Mouse (Mus musculus): ENCODE results near the gene Runx3.

The Runx3 gene

GRCm38 (mm10) chr4:135115426-135116170 lies 4.9 kb upstream of the Runx3 start:
- DNase-seq: no peak

- DNase-seq: no peak
Measured at GRCm38 (mm10) chr4:135116391-135116790, 4.1 kb upstream of the Runx3 start.

GRCm38 (mm10) chr4:135117846-135118245 lies 2.6 kb upstream of the Runx3 start:
- DNase-seq: no peak

GRCm38 (mm10) chr4:135118855-135119474 lies 1.5 kb upstream of the Runx3 start:
- DNase-seq: no peak

DNA sequence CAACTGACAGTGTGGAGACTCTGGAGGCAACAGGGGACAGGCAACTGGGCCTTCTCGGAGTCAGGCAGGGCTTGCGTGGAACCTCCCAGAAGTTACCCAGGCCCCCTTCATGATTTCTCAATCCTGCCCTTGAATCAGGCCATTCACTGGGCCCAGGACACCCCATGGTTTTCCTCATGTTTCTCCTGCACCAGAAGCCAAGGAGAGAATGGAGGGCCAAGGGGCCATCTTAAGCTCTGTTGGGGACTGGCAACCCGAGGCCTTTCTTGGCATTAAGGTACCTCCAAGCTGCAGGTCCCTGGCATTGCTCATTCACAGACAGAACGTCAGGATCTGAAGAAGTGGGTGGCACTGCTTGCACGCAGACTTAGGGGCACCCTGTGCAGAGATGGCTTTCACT lies 3.3 kb downstream of the Runx3 start:
- DNase-seq: no peak

DNA sequence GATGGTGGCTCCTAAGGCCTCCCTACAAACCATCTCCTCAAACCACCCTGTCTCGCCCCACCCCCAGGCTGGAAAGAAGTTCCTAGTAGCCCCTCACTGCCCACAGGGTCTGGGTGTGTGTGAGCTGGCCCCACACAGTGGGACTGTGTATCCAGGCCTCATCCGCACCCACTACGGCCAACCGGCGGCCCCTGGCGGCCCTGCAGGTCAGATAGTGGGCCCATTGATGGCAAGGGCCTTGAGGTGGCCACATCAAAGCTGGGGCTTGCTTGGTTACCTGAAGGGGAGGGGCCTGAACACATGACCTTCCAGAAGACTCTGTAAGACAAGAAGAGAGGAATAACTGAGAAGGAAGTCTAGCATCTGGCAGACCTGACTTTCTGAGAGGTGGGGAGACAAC lies 4.3 kb downstream of the Runx3 start:
- no peak for DNase-seq

DNA sequence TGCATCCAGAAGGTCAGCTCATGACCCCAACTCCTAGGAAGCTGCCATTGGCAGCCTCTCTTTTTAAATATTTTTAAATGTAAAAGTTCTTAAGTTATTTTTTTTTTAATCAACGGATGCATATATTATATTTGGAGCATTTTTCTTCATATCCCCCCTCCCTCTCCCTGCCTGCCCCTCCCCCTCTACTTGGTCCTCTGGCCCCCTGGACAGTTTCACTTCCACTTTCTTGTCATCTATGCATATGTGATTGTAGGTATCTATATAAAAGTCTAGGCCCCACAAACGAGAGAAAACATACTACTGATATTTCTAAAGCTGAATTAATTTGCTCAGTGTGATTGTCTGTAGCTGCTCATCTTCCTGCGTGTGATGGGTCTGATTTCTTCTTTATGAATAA lies 4.7 kb downstream of the Runx3 start:
- DNase-seq: no peak

- DNase-seq: no peak
Measured at GRCm38 (mm10) chr4:135126385-135126784, 5.9 kb downstream of the Runx3 start.

DNA sequence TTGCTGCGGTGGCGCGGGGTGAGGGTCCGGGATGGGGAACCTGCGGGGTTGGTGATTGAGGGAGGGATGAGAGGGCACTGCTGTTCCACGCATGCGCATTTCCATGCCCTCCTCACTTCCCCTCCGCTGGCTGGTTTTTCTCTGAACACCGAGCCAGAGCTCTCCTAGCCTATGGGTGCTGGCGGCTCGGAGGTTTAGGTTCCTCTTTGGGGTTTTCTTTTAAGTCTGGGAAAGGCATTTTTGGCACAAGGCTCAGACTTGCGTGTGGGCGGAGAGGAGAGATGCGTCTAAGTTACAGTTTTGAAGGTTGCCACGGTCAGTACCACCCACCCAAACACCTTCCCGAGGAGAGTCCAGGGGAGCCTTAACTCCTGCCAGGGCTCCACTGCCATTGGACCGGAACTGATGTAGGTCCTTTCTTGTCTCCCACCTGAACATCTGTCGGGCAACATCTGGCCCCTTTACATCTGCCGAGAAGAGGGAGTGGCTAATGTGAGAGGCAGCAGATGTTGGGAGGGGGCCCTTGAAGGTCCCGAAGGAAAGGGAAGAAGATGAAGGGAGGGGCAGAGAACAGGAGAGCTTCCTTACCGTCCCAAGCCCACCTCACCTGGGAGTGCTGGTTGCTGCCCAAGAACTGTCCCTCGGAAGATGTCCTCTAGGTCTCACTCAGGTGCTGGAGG lies 8.5 kb downstream of the Runx3 start:
- peak; percentile 93 for DNase-seq

DNA sequence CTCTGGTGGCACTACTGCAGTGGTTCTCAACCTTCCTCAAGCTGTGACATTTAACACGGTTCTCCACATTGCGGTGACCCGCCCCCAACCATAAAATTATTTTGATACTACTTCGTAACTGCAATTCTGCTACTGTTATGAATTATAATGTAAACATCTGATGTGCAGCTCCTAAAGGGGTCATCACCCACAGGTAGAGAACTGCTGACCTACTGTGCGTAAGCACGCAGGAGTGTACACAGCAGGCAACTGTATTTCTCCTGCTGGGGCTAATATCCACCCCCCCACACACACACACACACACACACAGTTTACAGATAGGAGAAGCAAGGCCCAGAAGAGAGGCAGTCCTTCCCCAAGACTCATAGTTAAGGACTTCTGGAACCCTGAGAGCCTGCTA lies 9.7 kb downstream of the Runx3 start:
- DNase-seq: no peak

GRCm38 (mm10) chr4:135131145-135131544 lies 10.7 kb downstream of the Runx3 start:
- DNase-seq: no peak

DNA sequence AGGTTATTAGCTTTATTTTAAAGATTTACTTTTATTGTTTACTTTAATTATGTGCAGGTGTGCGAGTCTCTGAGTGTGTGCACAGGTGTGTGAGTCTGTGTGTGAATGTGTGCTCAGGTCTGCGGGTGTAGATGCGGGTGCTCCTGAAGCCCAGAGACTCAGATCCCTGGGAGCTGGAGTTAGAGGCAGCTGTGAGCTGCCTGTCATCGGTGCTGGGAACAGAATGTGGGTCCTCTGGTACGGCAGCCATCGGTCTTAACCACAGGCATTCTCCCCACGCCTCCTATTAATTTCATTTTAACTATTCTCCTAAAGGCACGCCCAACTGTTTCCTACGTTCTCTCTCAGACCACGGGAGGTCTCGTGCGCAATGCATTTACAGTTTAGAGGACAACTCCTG lies 12.3 kb downstream of the Runx3 start:
- DNase-seq: no peak

DNA sequence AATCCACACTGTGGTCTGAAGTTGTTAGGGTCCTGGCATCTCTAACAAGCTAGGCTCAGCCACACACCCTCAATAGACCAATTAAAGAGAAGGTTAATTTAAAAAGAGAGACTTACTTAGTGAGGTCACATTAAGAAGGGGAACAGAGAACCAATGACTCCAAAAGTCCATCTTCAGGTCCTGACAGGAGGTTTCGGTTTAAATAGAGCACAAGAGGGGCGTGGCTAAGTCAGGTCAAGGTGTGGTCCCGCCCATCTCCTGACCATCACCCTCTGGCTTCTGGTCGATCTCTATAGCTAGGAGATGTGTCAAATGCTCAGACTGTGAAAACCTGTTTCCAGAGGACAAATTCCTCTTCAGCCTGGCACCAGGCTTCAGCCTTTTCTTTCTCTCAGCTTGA lies 13.3 kb downstream of the Runx3 start:
- DNase-seq: no peak

GRCm38 (mm10) chr4:135135331-135135730 lies 14.9 kb downstream of the Runx3 start:
- DNase-seq: no peak

- DNase-seq: no peak
Measured at GRCm38 (mm10) chr4:135136202-135136601, 15.8 kb downstream of the Runx3 start.

GRCm38 (mm10) chr4:135136612-135137011 lies 16.2 kb downstream of the Runx3 start:
- no peak for DNase-seq

DNA sequence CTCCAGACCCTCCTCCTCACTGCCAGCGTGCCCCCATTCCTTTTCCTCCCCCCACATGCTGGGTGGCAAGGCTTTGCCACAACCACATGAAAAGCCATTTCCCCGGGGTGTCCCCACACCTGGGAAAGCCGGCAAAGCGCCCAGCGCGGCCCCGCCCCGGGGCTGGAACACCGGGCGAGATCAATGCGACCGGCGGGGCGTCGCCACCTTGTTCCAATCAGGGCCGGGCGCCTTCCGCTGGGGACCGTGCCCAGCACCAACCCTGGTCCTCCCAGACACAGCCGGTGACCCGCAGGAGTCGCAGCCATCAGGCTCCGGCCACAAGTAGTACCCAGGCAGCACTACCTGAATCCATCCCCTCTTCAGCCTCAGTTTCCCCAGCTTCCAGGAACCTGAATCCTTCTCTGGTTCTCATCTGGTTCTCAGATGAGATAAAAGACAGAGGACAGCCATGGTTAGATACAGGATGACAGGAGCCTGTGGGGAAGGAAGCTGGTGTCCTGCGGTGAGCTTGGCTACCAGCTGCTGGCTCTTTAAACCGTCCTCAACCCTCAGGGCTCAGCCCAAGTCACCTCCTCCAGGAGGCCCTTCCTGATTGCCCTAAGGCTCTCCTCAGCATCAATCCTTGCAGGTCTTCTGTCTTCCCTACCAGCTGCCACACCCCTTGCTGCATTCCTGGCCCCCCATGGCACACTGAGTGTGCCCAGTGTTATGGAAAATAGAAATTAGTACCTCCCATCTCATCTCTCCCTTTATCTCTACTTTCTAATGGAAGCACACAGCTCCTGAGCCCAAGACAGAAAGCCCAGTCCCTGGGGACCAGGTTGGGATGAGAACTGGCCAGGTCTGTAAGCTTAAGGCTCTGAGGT lies 20.4 kb downstream of the Runx3 start:
- DNase-seq: no peak

- no peak for DNase-seq
Measured at GRCm38 (mm10) chr4:135141720-135142119, 21.3 kb downstream of the Runx3 start.

DNA sequence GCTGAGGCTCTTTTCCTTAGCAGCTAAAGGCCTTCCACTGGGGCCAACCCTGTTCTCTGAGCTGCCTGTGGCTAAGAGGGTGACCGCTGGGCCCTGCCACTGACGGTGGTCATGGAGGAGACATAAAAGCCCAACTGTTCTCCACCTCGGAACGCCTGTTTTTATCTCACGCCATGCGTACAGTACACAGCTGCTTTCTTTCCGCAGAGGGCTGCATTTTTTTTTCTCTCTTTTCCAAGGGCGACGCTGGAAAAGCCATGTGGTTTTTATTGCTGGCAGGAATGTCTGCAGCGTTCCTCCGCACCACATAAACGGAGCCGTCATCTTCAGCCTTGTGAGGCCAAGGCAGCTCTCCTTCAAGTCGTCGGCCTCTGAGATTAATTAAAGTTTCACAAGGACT lies 26.3 kb downstream of the Runx3 start:
- no peak for DNase-seq

DNA sequence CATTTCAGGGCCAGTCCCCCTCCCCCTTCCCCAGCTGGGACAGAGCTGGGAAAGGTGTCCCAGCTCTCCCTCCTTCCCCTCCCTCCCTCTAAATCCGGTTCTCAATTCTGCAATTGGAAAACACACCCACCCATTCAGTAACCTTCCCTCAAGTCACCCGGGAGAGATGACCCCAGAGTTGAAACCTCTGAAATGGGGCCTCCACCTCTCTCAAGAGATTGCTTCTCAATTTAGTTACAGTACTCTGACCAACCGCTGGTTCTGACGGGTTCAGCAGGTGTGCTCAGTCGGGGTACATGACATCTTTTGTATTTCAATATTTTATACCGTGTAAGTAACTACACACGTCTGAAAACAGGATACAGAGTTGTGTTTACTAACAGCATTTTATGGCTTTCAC lies 28.2 kb downstream of the Runx3 start:
- DNase-seq: no peak

GRCm38 (mm10) chr4:135150031-135150801 lies 29.8 kb downstream of the Runx3 start:
- no peak for DNase-seq

Measured in heart, adult 11 months (tissue).